Mouse (Mus musculus) brown adipose tissue, adult 24 weeks (tissue): ENCODE data around the gene Hpd. TPM values are rescaled to one million over a fixed set of nuclear protein-coding genes. Genes with fewer than 3 reads are reported as not detected.
A peak's percentile ranks its signal among the peaks of the same experiment; 100 is the strongest.

Experiments
- H3K27ac ChIP-seq: fragments of 200-500 bp; replicated peaks from 2 replicates; pipeline ENCODE4 v1.5.1; 2012; ENCODE audit warnings: low read depth, mild to moderate bottlenecking, low read length
- H3K4me1 ChIP-seq: fragments of 200-500 bp; 2 replicates; pipeline ENCODE4 v1.6.1; 2012; ENCODE audit warnings: low read length, mixed read lengths; ENCODE audit not compliant: control insufficient read depth, insufficient read depth, insufficient read length
- H3K4me3 ChIP-seq: fragments of 200-500 bp; 2 replicates; pipeline ENCODE4 v1.5.1; 2012; ENCODE audit warnings: low read depth, mild to moderate bottlenecking, low read length, moderate library complexity; ENCODE audit not compliant: insufficient read depth
- polyA plus RNA-seq: library from polyadenylated mRNA; stranded (reverse); fragments of >200 nt; gene quantifications from 2 replicates; pipeline ENCODE4 v1.2.4, GENCODE M21; 2012; ENCODE audit not compliant: missing spikeins, insufficient read depth, insufficient read length

Gene Hpd
- polyA plus RNA-seq, 1 experiment, result 1.7 TPM

GRCm38 (mm10) chr5:123136361-123137043 lies 46.0 kb downstream of the Hpd start:
- Histone ChIP-seq H3K27ac (peak overlapping the region; percentile 95), H3K4me3 (peak overlapping the region; percentile 56), H3K4me1 (peaks cover 10% of the 10 kb centered on the region)

- Histone ChIP-seq H3K27ac (peak overlapping the region; percentile 93), H3K4me1 (peaks cover 10% of the 10 kb centered on the region), H3K4me3 (peak overlapping the region; percentile 56)
Measured at GRCm38 (mm10) chr5:123135471-123136360, 46.8 kb downstream of the Hpd start.

GRCm38 (mm10) chr5:123134875-123135382 lies 47.6 kb downstream of the Hpd start:
- Histone ChIP-seq H3K4me3 (peak overlapping the region; percentile 56), H3K4me1 (peaks cover 10% of the 10 kb centered on the region), H3K27ac (peak overlapping the region; percentile 85)

GRCm38 (mm10) chr5:123134186-123134874 lies 48.2 kb downstream of the Hpd start:
- peaks cover 10% of the 10 kb centered on the region for H3K4me1 ChIP-seq

GRCm38 (mm10) chr5:123133784-123134143 lies 48.8 kb downstream of the Hpd start:
- Histone ChIP-seq H3K4me3 (no peak overlapping the region), H3K4me1 (peaks cover 10% of the 10 kb centered on the region), H3K27ac (no peak overlapping the region)

More at GRCm38 (mm10) chr5:123134186-123134874, 48.2 kb downstream of the Hpd start:
- Histone ChIP-seq H3K4me3 (peak overlapping the region; percentile 56), H3K27ac (peak overlapping the region; percentile 85)

- Histone ChIP-seq H3K4me3 (no peak overlapping the region), H3K27ac (no peak overlapping the region), H3K4me1 (peaks cover 10% of the 10 kb centered on the region)
Measured at GRCm38 (mm10) chr5:123133083-123133783, 49.3 kb downstream of the Hpd start.

- Histone ChIP-seq H3K4me3 (peak within 1 kb of the TSS; percentile 32), H3K27ac (no peak within 1 kb of the TSS), H3K4me1 (peaks cover 10% of the 10 kb centered on the region)
Measured at GRCm38 (mm10) chr5:123132308-123133071, 50.0 kb downstream of the Hpd start, which contains the start of gene Rhof. Rhof (minus strand) TSS chr5:123132692.

GRCm38 (mm10) chr5:123130814-123131148 lies 51.7 kb downstream of the Hpd start:
- Histone ChIP-seq H3K4me3 (no peak overlapping the region), H3K4me1 (peaks cover 6% of the 10 kb centered on the region), H3K27ac (no peak overlapping the region)

GRCm38 (mm10) chr5:123130030-123130813 lies 52.3 kb downstream of the Hpd start:
- no peak overlapping the region for H3K4me3 ChIP-seq
- H3K4me1 ChIP-seq, result peaks cover 6% of the 10 kb centered on the region
- no peak overlapping the region for H3K27ac ChIP-seq

GRCm38 (mm10) chr5:123129170-123129757 lies 53.3 kb downstream of the Hpd start:
- Histone ChIP-seq H3K4me3 (no peak overlapping the region), H3K4me1 (peaks cover under 1% of the 10 kb centered on the region; the same call in 1 of the 2 replicates), H3K27ac (no peak overlapping the region)

GRCm38 (mm10) chr5:123128426-123129169 lies 53.9 kb downstream of the Hpd start:
- Histone ChIP-seq H3K27ac (peak overlapping the region; percentile 24; the same call in 1 of the 2 replicates), H3K4me3 (peak overlapping the region; percentile 4; the same call in 1 of the 2 replicates)

GRCm38 (mm10) chr5:123127031-123127430 lies 55.5 kb downstream of the Hpd start:
- Histone ChIP-seq H3K27ac (no peak overlapping the region), H3K4me3 (no peak overlapping the region), H3K4me1 (no peaks in the 10 kb centered on the region)

More at GRCm38 (mm10) chr5:123128426-123129169, 53.9 kb downstream of the Hpd start:
- H3K4me1 ChIP-seq, result no peaks in the 10 kb centered on the region
